Mouse (Mus musculus): Measurements from ENCODE around the gene Serf1. TPM values are rescaled to one million over a fixed set of nuclear protein-coding genes. Genes with fewer than 3 reads are reported as not detected.

Serf1 gene
- polyA plus RNA-seq, 1 experiment from 2014 or later, result 129 TPM

Other genes with a start within 250 kb of the Serf1 start
- gene Cartpt, start 206.9 kb upstream of the Serf1 start, polyA plus RNA-seq (2015; fragmentation: Nextera tagmentation; extraction: Ambion mirVana), result 20.8 and 25.7 TPM in 2 replicates
- gene Mccc2, start 92.4 kb upstream of the Serf1 start, polyA plus RNA-seq (2015; fragmentation: Nextera tagmentation; extraction: Ambion mirVana), result 48.5 and 53.2 TPM in 2 replicates
- 18.4 and 20.9 TPM in 2 replicates for gene Bdp1, start 3.9 kb upstream of the Serf1 start, polyA plus RNA-seq (2015; fragmentation: Nextera tagmentation; extraction: Ambion mirVana)
- 39.0 and 45.8 TPM in 2 replicates for gene Smn1, start 16.8 kb downstream of the Serf1 start, polyA plus RNA-seq (2015; fragmentation: Nextera tagmentation; extraction: Ambion mirVana)
- 6.9 and 8.3 TPM in 2 replicates for gene Naip2, start 94.1 kb downstream of the Serf1 start, polyA plus RNA-seq (2015; fragmentation: Nextera tagmentation; extraction: Ambion mirVana)
- gene Naip5, start 138.3 kb downstream of the Serf1 start, polyA plus RNA-seq (2015; fragmentation: Nextera tagmentation; extraction: Ambion mirVana), result 11.5 and 16.0 TPM in 2 replicates
- gene Naip6, start 209.7 kb downstream of the Serf1 start, polyA plus RNA-seq (2015; fragmentation: Nextera tagmentation; extraction: Ambion mirVana), result 11.7 and 15.3 TPM in 2 replicates